Mouse (Mus musculus): Measurements from ENCODE around the gene Cntn1. TPM values are rescaled to one million over a fixed set of nuclear protein-coding genes. Genes with fewer than 3 reads are reported as not detected.

Cntn1 gene
- polyA plus RNA-seq, 1 experiment from 2014 or later, result 9.0 TPM

- no peaks in the 10 kb centered on the region for H3K4me1 ChIP-seq (ENCODE audit: control insufficient read depth, insufficient read depth, low read length)
- peak overlapping the region; percentile 50 for H3K4me3 ChIP-seq (ENCODE audit: low read depth, low read length)
- under 1% methylated on average over 35 of the region's 35 CpGs for WGBS
- no peaks in the 10 kb centered on the region for H3K36me3 ChIP-seq (ENCODE audit: control insufficient read depth, insufficient read depth, low read length)
- H3K9ac ChIP-seq (ENCODE audit: low read length), result peak overlapping the region; percentile 44
- ATAC-seq (ENCODE audit: insufficient read depth, low FRiP score, low TSS enrichment) (peak; percentile 84), DNase-seq (ENCODE audit: low spot score) (peak; percentile 46)
- H3K9me3 ChIP-seq (ENCODE audit: control insufficient read depth, low read length), result no peaks in the 10 kb centered on the region
- H3K27ac ChIP-seq (ENCODE audit: low read depth, low read length), result no peak overlapping the region
- no peaks in the 10 kb centered on the region for H3K27me3 ChIP-seq (ENCODE audit: control insufficient read depth, insufficient read depth, low read length)
- peak overlapping the region; percentile 97 for H3K4me2 ChIP-seq (ENCODE audit: low read depth)
These were observed 578 bp downstream of the Cntn1 start for GRCm38 (mm10) chr15:92051353-92052132.

GRCm38 (mm10) chr15:92052133-92052463, 1.1 kb downstream of the Cntn1 start:
- H3K4me3 ChIP-seq (ENCODE audit: low read depth, low read length), result peak overlapping the region; percentile 50; the same call in 1 of the 2 replicates
- no peaks in the 10 kb centered on the region for H3K36me3 ChIP-seq (ENCODE audit: control insufficient read depth, insufficient read depth, low read length)
- DNase-seq (ENCODE audit: low spot score) (no peak), ATAC-seq (ENCODE audit: insufficient read depth, low FRiP score, low TSS enrichment) (no peak)
- 19% methylated on average over 4 of the region's 4 CpGs for WGBS
- no peaks in the 10 kb centered on the region for H3K9me3 ChIP-seq (ENCODE audit: control insufficient read depth, low read length)
- no peak overlapping the region for H3K27ac ChIP-seq (ENCODE audit: low read depth, low read length)
- peak overlapping the region; percentile 97 for H3K4me2 ChIP-seq (ENCODE audit: low read depth)
- H3K27me3 ChIP-seq (ENCODE audit: control insufficient read depth, insufficient read depth, low read length), result no peaks in the 10 kb centered on the region
- H3K9ac ChIP-seq (ENCODE audit: low read length), result peak overlapping the region; percentile 15; the same call in 1 of the 2 replicates
- H3K4me1 ChIP-seq (ENCODE audit: control insufficient read depth, insufficient read depth, low read length), result no peaks in the 10 kb centered on the region

- Histone ChIP-seq H3K27ac (ENCODE audit: low read depth, low read length) (no peak overlapping the region), H3K4me1 (ENCODE audit: control insufficient read depth, insufficient read depth, low read length) (no peaks in the 10 kb centered on the region), H3K27me3 (ENCODE audit: control insufficient read depth, insufficient read depth, low read length) (no peaks in the 10 kb centered on the region), H3K9ac (ENCODE audit: low read length) (no peak overlapping the region), H3K4me3 (ENCODE audit: low read depth, low read length) (no peak overlapping the region), H3K4me2 (ENCODE audit: low read depth) (no peak overlapping the region), H3K36me3 (ENCODE audit: control insufficient read depth, insufficient read depth, low read length) (no peaks in the 10 kb centered on the region), H3K9me3 (ENCODE audit: control insufficient read depth, low read length) (no peaks in the 10 kb centered on the region)
- ATAC-seq (ENCODE audit: insufficient read depth, low FRiP score, low TSS enrichment) (no peak), DNase-seq (ENCODE audit: low spot score) (no peak)
- 91% methylated on average over 5 of the region's 5 CpGs for WGBS
These were observed 6.6 kb downstream of the Cntn1 start for GRCm38 (mm10) chr15:92057553-92057952.

GRCm38 (mm10) chr15:92060986-92061385, 10.0 kb downstream of the Cntn1 start:
- ATAC-seq (ENCODE audit: insufficient read depth, low FRiP score, low TSS enrichment) (no peak), DNase-seq (ENCODE audit: low spot score) (no peak)
- no peak overlapping the region for H3K4me2 ChIP-seq (ENCODE audit: low read depth)
- H3K4me3 ChIP-seq (ENCODE audit: low read depth, low read length), result no peak overlapping the region
- H3K27ac ChIP-seq (ENCODE audit: low read depth, low read length), result no peak overlapping the region
- no peaks in the 10 kb centered on the region for H3K4me1 ChIP-seq (ENCODE audit: control insufficient read depth, insufficient read depth, low read length)
- H3K9ac ChIP-seq (ENCODE audit: low read length), result no peak overlapping the region
- H3K9me3 ChIP-seq (ENCODE audit: control insufficient read depth, low read length), result no peaks in the 10 kb centered on the region
- 72% methylated on average over 3 of the region's 3 CpGs for WGBS
- H3K36me3 ChIP-seq (ENCODE audit: control insufficient read depth, insufficient read depth, low read length), result no peaks in the 10 kb centered on the region
- H3K27me3 ChIP-seq (ENCODE audit: control insufficient read depth, insufficient read depth, low read length), result no peaks in the 10 kb centered on the region

- Histone ChIP-seq H3K27me3 (ENCODE audit: control insufficient read depth, insufficient read depth, low read length) (no peaks in the 10 kb centered on the region), H3K9ac (ENCODE audit: low read length) (no peak overlapping the region), H3K36me3 (ENCODE audit: control insufficient read depth, insufficient read depth, low read length) (no peaks in the 10 kb centered on the region), H3K9me3 (ENCODE audit: control insufficient read depth, low read length) (no peaks in the 10 kb centered on the region), H3K4me1 (ENCODE audit: control insufficient read depth, insufficient read depth, low read length) (no peaks in the 10 kb centered on the region), H3K27ac (ENCODE audit: low read depth, low read length) (no peak overlapping the region), H3K4me2 (ENCODE audit: low read depth) (no peak overlapping the region), H3K4me3 (ENCODE audit: low read depth, low read length) (no peak overlapping the region)
- 64% methylated on average over 3 of the region's 3 CpGs for WGBS
- ATAC-seq (ENCODE audit: insufficient read depth, low FRiP score, low TSS enrichment) (no peak), DNase-seq (ENCODE audit: low spot score) (no peak)
These were observed 28.5 kb downstream of the Cntn1 start for GRCm38 (mm10) chr15:92079416-92079815.

GRCm38 (mm10) chr15:92085876-92086275, 34.9 kb downstream of the Cntn1 start:
- Histone ChIP-seq H3K4me2 (ENCODE audit: low read depth) (no peak overlapping the region), H3K36me3 (ENCODE audit: control insufficient read depth, insufficient read depth, low read length) (no peaks in the 10 kb centered on the region), H3K27ac (ENCODE audit: low read depth, low read length) (no peak overlapping the region), H3K4me3 (ENCODE audit: low read depth, low read length) (no peak overlapping the region), H3K9me3 (ENCODE audit: control insufficient read depth, low read length) (no peaks in the 10 kb centered on the region), H3K27me3 (ENCODE audit: control insufficient read depth, insufficient read depth, low read length) (no peaks in the 10 kb centered on the region), H3K9ac (ENCODE audit: low read length) (no peak overlapping the region), H3K4me1 (ENCODE audit: control insufficient read depth, insufficient read depth, low read length) (no peaks in the 10 kb centered on the region)
- WGBS, result 62% methylated on average over 1 of the region's 1 CpGs
- ATAC-seq (ENCODE audit: insufficient read depth, low FRiP score, low TSS enrichment), result no peak
- DNase-seq (ENCODE audit: low spot score), result no peak

GRCm38 (mm10) chr15:92087691-92088286, 36.8 kb downstream of the Cntn1 start:
- H3K4me2 ChIP-seq (ENCODE audit: low read depth), result no peak overlapping the region
- no peak; the same call in 1 of the 2 replicates for ATAC-seq (ENCODE audit: insufficient read depth, low FRiP score, low TSS enrichment)
- no peak for DNase-seq (ENCODE audit: low spot score)
- H3K27me3 ChIP-seq (ENCODE audit: control insufficient read depth, insufficient read depth, low read length), result no peaks in the 10 kb centered on the region
- no peak overlapping the region for H3K9ac ChIP-seq (ENCODE audit: low read length)
- no peaks in the 10 kb centered on the region for H3K4me1 ChIP-seq (ENCODE audit: control insufficient read depth, insufficient read depth, low read length)
- H3K36me3 ChIP-seq (ENCODE audit: control insufficient read depth, insufficient read depth, low read length), result no peaks in the 10 kb centered on the region
- no peak overlapping the region for H3K4me3 ChIP-seq (ENCODE audit: low read depth, low read length)
- peak overlapping the region; percentile 24; the same call in 1 of the 2 replicates for H3K27ac ChIP-seq (ENCODE audit: low read depth, low read length)
- 32% methylated on average over 6 of the region's 6 CpGs for WGBS
- H3K9me3 ChIP-seq (ENCODE audit: control insufficient read depth, low read length), result no peaks in the 10 kb centered on the region

GRCm38 (mm10) chr15:92090787-92091186, 39.8 kb downstream of the Cntn1 start:
- ATAC-seq (ENCODE audit: insufficient read depth, low FRiP score, low TSS enrichment), result no peak
- Histone ChIP-seq H3K27me3 (ENCODE audit: control insufficient read depth, insufficient read depth, low read length) (no peaks in the 10 kb centered on the region), H3K9me3 (ENCODE audit: control insufficient read depth, low read length) (no peaks in the 10 kb centered on the region), H3K9ac (ENCODE audit: low read length) (no peak overlapping the region), H3K4me3 (ENCODE audit: low read depth, low read length) (no peak overlapping the region), H3K27ac (ENCODE audit: low read depth, low read length) (no peak overlapping the region), H3K36me3 (ENCODE audit: control insufficient read depth, insufficient read depth, low read length) (no peaks in the 10 kb centered on the region), H3K4me2 (ENCODE audit: low read depth) (no peak overlapping the region), H3K4me1 (ENCODE audit: control insufficient read depth, insufficient read depth, low read length) (no peaks in the 10 kb centered on the region)
- no peak for DNase-seq (ENCODE audit: low spot score)
- WGBS, result 87% methylated on average over 6 of the region's 6 CpGs

- Histone ChIP-seq H3K4me3 (ENCODE audit: low read depth, low read length) (no peak overlapping the region), H3K4me1 (ENCODE audit: control insufficient read depth, insufficient read depth, low read length) (no peaks in the 10 kb centered on the region), H3K9me3 (ENCODE audit: control insufficient read depth, low read length) (no peaks in the 10 kb centered on the region), H3K36me3 (ENCODE audit: control insufficient read depth, insufficient read depth, low read length) (no peaks in the 10 kb centered on the region), H3K27ac (ENCODE audit: low read depth, low read length) (no peak overlapping the region), H3K4me2 (ENCODE audit: low read depth) (no peak overlapping the region), H3K27me3 (ENCODE audit: control insufficient read depth, insufficient read depth, low read length) (no peaks in the 10 kb centered on the region), H3K9ac (ENCODE audit: low read length) (no peak overlapping the region)
- ATAC-seq (ENCODE audit: insufficient read depth, low FRiP score, low TSS enrichment) (no peak), DNase-seq (ENCODE audit: low spot score) (no peak)
- 70% methylated on average over 3 of the region's 3 CpGs for WGBS
These were observed 41.1 kb downstream of the Cntn1 start for GRCm38 (mm10) chr15:92092041-92092440.

All from neural tube, embryonic 11.5 days (tissue).